Mouse (Mus musculus) forebrain, postnatal 0 days (tissue): ENCODE measurements at regions not wholly inside any gene's neighbourhood (a gene's known extent, or its start where the extent isn't known, plus 50 kb on each side); places are given as distances from the start of the nearest gene placed in this dataset.

Experiments
- ATAC-seq: fragments of 200-750 bp; cut with Nextera tagmentation; 2 replicates; pipeline ENCODE4 v1.8.0; 2017; ENCODE audit warnings: mild to moderate bottlenecking, moderate library complexity
- DNase-seq: peaks from one replicate; pipeline ENCODE4 v3.0.0-alpha.2; 2015
- H3K27ac ChIP-seq: fragments of 300-500 bp; sonication (generic); 2 replicates; pipeline ENCODE4 v1.5.1; 2014; ENCODE audit warnings: low read depth, mild to moderate bottlenecking, antibody characterized with exemption, low read length, moderate library complexity, mixed read lengths
- H3K27me3 ChIP-seq: fragments of 300-500 bp; sonication (generic); 2 replicates; pipeline ENCODE4 v1.6.1; 2014; ENCODE audit warnings: mild to moderate bottlenecking, low read length, mixed read lengths; ENCODE audit not compliant: insufficient read depth
- H3K36me3 ChIP-seq: fragments of 300-500 bp; sonication (generic); 2 replicates; pipeline ENCODE4 v1.6.1; 2014; ENCODE audit warnings: mild to moderate bottlenecking, moderate library complexity; ENCODE audit not compliant: insufficient read depth
- H3K4me1 ChIP-seq: fragments of 300-500 bp; sonication (generic); 2 replicates; pipeline ENCODE4 v1.6.1; 2014; ENCODE audit warnings: antibody characterized with exemption; ENCODE audit not compliant: insufficient read depth
- H3K4me2 ChIP-seq: fragments of 300-500 bp; sonication (generic); 2 replicates; pipeline ENCODE4 v1.6.1; 2014; ENCODE audit warnings: low read depth, mild to moderate bottlenecking, moderate library complexity
- H3K4me3 ChIP-seq: fragments of 300-500 bp; sonication (generic); 2 replicates; pipeline ENCODE4 v1.5.1; 2014; ENCODE audit warnings: low read depth, low read length, mixed read lengths
- H3K9ac ChIP-seq: fragments of 300-500 bp; sonication (generic); 2 replicates; pipeline ENCODE4 v1.6.1; 2014; ENCODE audit warnings: mild to moderate bottlenecking
- H3K9me3 ChIP-seq: fragments of 300-500 bp; sonication (generic); 2 replicates; pipeline ENCODE4 v1.6.1; 2016; ENCODE audit warnings: low read length
- CTCF ChIP-seq: sonication (generic); IDR thresholded peaks from 2 replicates; pipeline ENCODE4 v1.5.1; 2016; ENCODE audit warnings: antibody characterized with exemption, control low read depth, low read depth
- WGBS: fragments of 180-500 bp; shearing (Covaris S2); extraction: QIAGEN DNeasy Blood & Tissue Kit; methylation state at CpG from one replicate; pipeline ENCODE4 v1.1.7; 2014; 5-methylcytosine and 5-hydroxymethylcytosine counted together

- H3K9ac ChIP-seq: no peak overlapping the region
- no peaks in the 10 kb centered on the region for H3K27me3 ChIP-seq
- H3K9me3 ChIP-seq: no peaks in the 10 kb centered on the region
- TF ChIP-seq CTCF: no peak
- DNase-seq: no peak
- WGBS: 89% methylated on average over 4 of the region's 4 CpGs
- H3K4me2 ChIP-seq: no peak overlapping the region
- no peaks in the 10 kb centered on the region for H3K36me3 ChIP-seq
- no peak overlapping the region for H3K4me3 ChIP-seq
- no peak overlapping the region for H3K27ac ChIP-seq
- no peaks in the 10 kb centered on the region for H3K4me1 ChIP-seq
- no peak for ATAC-seq
Measured at GRCm38 (mm10) chr3:70783142-70783541, 775.7 kb downstream of the Otol1 start.

- ATAC-seq: peak; percentile 81
- WGBS: 47% methylated on average over 4 of the region's 4 CpGs
Measured at GRCm38 (mm10) chr3:70802230-70802629, 794.8 kb downstream of the Otol1 start.

GRCm38 (mm10) chr3:70803411-70803810 lies 796.0 kb downstream of the Otol1 start:
- Histone ChIP-seq H3K9ac (no peak overlapping the region), H3K4me3 (no peak overlapping the region), H3K36me3 (no peaks in the 10 kb centered on the region), H3K27ac (no peak overlapping the region), H3K4me1 (no peaks in the 10 kb centered on the region), H3K4me2 (no peak overlapping the region), H3K9me3 (no peaks in the 10 kb centered on the region), H3K27me3 (no peaks in the 10 kb centered on the region)
- DNase-seq: no peak
- WGBS: 74% methylated on average over 4 of the region's 4 CpGs
- ATAC-seq: no peak
- TF ChIP-seq CTCF: no peak

More at GRCm38 (mm10) chr3:70802230-70802629, 794.8 kb downstream of the Otol1 start:
- Histone ChIP-seq H3K27me3 (no peaks in the 10 kb centered on the region), H3K4me1 (no peaks in the 10 kb centered on the region), H3K36me3 (no peaks in the 10 kb centered on the region), H3K27ac (no peak overlapping the region), H3K4me3 (no peak overlapping the region), H3K4me2 (no peak overlapping the region), H3K9ac (no peak overlapping the region), H3K9me3 (no peaks in the 10 kb centered on the region)
- DNase-seq: peak; percentile 57
- TF ChIP-seq CTCF: no peak

GRCm38 (mm10) chr3:70803885-70804284 lies 796.5 kb downstream of the Otol1 start:
- no peak overlapping the region for H3K9ac ChIP-seq
- no peaks in the 10 kb centered on the region for H3K9me3 ChIP-seq
- H3K4me2 ChIP-seq: no peak overlapping the region
- 49% methylated on average over 2 of the region's 2 CpGs for WGBS
- no peak for ATAC-seq
- H3K27ac ChIP-seq: no peak overlapping the region
- no peak for DNase-seq
- H3K4me3 ChIP-seq: no peak overlapping the region
- no peaks in the 10 kb centered on the region for H3K4me1 ChIP-seq
- H3K36me3 ChIP-seq: no peaks in the 10 kb centered on the region
- H3K27me3 ChIP-seq: no peaks in the 10 kb centered on the region
- no peak for TF ChIP-seq CTCF

- no peaks in the 10 kb centered on the region for H3K4me1 ChIP-seq
- no peak overlapping the region for H3K9ac ChIP-seq
- no peak for DNase-seq
- no peaks in the 10 kb centered on the region for H3K9me3 ChIP-seq
- H3K27ac ChIP-seq: no peak overlapping the region
- TF ChIP-seq CTCF: no peak
- H3K36me3 ChIP-seq: no peaks in the 10 kb centered on the region
- H3K4me3 ChIP-seq: no peak overlapping the region
- 65% methylated on average over 3 of the region's 3 CpGs for WGBS
- no peak for ATAC-seq
- H3K4me2 ChIP-seq: no peak overlapping the region
- H3K27me3 ChIP-seq: no peaks in the 10 kb centered on the region
Measured at GRCm38 (mm10) chr3:70807170-70807569, 799.8 kb downstream of the Otol1 start.
